Mouse (Mus musculus) frontal cortex, adult 2 months (tissue): ENCODE measurements around the gene Car11. TPM values are rescaled to one million over a fixed set of nuclear protein-coding genes. Genes with fewer than 3 reads are reported as not detected.

Source experiments
- DNase-seq, 2 experiments: peaks; one replicate each; pipeline ENCODE4 v3.0.0; 2022; ENCODE audit warnings: low spot score in 1 of 2; ENCODE audit errors: extremely low spot score in 1 of 2
- polyA plus RNA-seq: library from polyadenylated mRNA; depleted of rRNA; stranded (reverse); fragments of >200 nt; gene quantifications from 2 replicates; pipeline ENCODE4 v1.2.3, GENCODE M21; 2012

The Car11 gene
- polyA plus RNA-seq, 1 experiment = 283 TPM

DNA sequence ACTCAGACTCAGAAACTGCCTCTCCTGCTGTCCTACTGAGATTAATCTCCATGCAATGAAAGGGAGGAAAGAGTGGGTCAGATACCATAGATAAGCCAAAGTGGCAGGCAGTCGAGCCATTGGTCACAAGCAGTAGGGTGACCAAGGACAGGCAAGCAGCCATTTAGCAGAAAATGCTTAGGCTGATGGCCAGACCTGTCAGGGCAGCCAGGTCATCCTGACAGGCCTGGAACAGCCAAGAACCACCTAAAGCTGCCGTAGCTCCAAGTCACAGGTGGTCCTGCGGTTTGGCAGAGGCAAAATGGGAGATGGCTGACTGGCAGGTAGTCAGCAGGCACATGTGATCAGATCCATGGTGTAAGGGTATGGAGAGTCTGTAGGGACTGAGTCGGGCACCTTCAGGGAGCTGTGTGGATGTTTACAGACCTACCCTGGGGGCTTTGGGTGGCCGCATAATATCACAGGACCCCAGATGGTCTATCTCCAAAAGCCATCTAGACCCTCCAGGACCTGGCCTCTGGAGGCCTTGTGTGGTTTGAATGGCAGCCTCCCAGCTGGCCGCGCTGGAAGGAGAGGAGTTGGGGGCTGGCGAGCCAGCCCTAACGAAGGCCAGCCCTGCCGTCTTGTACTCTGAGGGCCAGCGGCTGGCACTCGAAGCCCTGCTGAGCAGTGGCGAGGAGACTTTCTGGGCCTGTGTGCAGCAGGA lies 22.2 kb downstream of the Car11 start:
- DNase-seq = no peak

DNA sequence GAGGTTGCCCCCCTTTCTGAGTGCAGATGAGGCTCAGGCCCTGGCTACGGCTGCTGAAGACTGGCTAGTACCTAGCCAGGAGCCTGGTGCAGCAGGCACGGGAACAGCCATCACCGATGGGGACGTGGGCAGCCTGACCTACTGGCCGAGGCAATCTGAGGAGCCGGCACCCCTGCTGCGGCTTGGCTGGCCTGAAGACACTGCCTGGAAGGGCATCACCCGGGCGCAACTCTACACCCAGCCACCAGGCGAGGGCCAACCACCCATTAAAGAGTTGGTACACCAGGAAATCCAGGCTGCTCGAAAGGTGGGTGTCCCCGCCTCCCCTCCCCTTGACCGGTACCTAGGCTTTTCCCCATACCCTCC lies 22.7 kb downstream of the Car11 start:
- no peak for DNase-seq

DNA sequence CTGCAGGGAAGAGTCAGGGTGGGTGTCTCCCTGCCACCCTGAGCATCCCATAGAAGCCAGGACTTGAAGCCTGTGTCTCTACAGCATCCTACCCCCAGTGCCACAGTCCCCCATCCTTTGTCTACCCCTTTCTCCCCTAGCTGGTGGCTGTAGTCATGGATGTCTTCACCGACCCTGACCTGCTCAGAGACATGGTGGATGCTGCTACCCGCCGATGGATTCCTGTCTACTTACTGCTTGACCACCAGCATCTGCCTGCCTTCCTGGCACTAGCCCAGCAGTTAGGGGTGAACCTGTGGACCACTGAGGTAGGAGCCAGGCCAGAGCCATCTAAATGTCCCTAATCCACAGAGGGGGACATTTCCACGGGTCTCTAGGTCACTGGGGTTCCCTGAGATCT lies 23.7 kb downstream of the Car11 start:
- no peak for DNase-seq

DNA sequence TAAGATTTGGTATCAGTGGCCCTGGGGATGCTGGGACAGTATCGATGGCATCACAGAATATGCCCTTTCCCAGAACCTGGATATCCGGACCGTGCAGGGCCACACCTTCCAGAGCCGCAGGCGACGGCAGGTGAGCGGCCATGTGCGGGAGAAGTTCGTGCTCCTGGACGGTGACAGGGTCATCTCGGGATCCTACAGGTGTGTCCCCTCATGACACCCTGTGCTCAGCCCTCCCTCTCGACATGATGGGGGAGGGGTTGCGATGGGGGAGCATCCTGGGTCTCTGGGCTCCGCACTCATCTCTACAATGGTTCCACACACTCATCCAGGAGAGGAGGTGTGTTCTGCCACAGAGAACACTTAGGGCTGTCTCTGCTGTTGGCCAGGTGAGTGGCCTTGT lies 24.1 kb downstream of the Car11 start:
- DNase-seq = no peak

DNA sequence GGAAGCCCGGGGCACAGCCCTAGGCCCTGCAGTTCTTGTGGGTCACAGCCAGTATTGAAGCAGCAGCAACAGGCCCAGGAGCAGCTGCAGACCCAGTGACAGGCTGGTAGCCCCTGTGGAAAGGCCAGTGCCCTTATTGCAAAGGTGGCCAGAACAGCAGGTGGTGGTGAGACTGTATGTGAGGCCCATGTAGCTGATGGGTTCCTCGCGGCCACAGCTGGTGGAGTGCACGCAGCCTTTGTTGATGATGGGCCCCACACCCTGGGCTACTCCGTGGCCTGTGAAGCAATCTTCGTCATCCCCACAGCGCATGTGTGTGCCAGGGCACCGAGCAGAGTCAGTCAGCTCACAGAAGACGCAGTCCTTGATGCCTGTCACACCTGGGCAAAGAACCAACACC lies 25.5 kb downstream of the Car11 start:
- no peak for DNase-seq

DNA sequence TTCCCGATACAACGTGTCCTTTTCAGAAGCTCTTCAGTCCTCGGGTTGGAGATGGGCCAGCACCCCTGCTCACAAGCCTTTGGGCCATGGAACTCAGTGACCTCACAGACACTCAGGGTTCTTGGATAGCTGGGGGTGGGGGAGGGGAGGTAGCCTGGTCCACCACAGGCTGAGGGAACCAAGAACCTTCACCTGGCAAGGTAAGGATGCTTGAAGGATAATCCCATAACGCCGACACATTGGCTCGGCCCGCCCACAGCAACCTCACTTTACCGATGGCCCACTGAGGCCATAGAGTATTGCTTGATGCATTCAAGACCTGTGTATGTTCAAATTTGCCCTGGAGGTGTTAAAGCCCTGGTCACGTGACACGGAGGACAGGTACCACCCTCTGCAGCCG lies 26.1 kb downstream of the Car11 start, which contains the start of gene Spaca4:
Gene Spaca4 (minus strand): TSS at position 101 of the 400 bp plus-strand sequence.
- no peak for DNase-seq

DNA sequence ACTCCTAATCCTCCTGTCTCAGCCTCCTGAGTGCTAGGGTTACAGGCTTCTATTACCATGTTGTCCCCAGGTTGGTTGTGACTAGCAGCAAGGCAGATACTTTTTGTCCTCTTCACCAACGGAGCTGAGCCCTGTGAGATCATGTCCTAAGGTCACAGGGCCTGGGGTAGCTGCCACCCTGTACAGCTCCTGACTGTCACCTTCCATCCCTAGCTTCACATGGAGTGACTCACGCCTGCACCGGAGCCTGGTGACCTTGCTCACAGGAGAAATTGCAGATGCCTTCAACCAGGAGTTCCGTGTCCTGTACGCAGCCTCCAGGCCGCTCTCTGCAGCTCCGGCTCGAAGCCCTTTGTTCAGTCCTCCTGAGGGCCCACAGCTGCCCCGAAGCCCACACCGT lies 26.8 kb downstream of the Car11 start:
- DNase-seq = no peak

DNA sequence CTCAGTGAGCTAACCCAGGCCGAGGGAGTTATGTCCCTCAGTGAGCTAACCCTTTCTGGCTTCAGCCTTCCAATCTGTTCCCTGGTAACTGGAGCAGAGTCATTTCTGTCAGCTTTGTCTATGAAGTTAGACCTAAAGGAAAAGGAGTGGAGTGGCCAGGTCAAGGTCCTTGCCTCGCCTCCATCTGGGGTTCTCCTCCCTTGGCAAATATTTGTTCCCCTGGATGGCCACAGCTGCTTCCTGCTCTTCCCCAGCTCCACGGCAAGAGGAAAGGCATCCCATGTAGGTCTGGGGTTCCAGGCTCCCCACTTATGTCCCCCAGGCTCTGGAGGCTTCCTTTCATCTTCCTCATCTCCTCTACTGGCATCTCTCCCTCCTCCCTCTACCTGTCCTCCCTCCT lies 28.0 kb downstream of the Car11 start:
- DNase-seq = no peak

DNA sequence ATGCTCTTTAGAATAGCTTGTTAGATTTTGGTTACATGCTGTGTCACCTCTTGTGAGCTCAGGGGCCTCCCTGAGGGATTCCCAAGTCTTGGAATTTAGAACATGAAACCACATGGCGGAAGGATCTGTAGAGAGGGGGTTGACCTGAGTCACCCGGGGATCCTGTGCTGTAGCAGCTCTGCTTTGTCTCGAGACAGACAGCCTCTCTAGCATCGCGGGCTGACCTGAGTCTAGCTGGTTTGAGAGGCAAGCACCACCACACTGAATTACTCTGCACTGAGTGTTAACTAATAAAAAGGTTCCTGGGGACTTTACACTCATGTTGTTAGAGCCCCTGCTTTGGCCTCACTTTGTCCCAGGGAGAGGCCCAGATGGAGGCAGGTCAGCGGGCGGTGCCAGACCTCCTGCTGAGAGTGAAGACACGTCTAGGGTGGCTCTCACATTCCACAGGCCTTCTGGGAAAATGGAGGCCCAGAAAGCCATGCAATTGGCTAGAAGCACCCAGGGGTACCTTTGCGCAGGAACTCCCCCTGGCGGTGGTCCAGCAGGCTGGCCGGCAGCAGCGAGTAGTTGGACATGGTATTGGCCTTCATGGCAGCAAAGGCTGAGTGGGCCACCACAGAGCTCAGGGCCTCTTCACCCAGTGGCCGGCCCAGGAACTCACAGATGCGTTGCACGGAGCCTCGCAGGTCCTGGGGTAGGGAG lies 31.2 kb downstream of the Car11 start:
- DNase-seq = no peak

DNA sequence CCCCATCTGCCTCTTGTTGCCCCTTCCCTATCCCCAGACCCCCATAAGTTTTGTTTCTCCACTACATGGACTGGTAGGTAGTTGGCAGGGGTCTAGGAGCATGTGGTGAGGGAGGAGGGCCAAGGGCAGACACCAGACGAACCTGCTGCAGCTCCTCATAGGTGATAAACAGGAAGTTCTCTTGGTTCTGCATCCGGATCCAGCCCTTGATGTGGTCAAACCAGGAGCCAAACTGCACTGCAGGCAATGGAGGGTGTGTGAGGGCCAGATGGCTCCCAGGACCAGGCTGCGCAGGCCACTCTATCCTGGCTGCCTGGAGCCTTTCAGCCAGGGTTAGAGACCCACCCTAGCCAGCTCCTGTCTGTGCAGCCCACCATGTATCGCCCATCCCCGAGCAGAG lies 33.8 kb downstream of the Car11 start:
- DNase-seq = no peak

DNA sequence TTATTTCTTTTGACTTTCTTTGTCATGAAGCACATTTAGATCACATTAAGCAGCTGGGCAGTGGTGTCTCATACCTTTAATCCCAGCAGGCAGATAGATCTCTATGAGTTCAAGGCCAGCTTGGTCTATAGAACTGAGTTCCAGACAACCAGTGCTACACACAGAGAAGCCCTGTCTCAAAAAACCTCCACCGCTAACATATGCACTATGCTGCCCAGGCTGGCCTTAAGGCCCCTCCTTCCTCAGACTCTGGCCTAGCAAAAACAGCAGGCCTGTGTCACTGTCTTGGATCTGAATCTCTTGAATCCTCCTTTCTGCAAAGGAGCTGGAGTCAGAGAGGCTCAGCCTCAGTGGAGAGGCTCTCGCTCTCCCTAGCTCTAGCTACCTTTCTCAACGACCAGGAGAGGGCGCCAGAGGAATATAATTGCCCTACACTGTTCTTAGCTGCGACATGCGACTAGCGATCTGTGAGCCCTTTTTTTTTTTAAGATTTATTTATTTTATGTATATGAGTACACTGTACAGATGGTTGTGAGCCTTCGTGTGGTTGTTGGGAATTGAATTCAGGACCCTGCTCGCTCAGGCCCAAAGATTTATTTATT lies 39.6 kb downstream of the Car11 start:
- peak; percentile 63 to 94 for DNase-seq

DNA sequence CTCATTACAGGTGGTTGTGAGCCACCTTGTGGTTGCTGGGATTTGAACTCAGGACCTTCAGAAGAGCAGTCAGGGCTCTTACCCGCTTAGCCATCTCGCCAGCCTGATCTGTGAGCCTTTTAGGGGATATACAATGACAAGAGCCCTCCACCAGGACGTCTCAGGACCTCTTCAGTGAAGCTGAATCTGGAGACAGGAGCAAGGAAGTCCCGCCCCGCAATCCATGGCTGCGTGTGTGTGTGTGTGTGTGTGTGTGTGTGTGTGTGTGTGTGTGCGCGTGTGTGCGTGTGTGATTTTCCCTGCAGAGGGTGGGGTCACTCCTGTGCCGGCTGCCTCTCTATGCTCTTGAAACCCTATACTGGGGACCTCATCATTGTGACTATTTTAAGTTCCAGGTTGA lies 40.2 kb downstream of the Car11 start:
- no peak for DNase-seq

DNA sequence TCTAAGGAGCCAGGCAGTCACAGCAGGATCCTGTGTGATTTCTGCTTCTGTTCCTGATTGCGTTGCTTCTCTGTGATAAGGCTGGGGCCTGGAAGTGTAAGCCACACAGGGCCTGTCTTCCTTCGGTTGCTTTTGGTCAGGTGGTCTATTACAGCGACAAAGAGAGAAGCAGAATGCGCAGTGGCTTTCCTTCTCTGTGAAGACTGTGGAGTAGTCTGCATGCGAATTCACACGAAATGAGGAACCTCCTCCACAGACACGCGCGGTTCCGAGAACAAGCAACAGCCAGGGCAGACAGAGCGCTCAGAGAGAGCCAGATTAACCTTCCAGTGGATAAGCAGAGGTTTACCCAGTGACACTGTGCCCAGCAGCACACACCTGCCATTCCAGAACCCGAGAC lies 41.7 kb downstream of the Car11 start:
- DNase-seq = peak in 1 of 2 experiments; percentile 36

DNA sequence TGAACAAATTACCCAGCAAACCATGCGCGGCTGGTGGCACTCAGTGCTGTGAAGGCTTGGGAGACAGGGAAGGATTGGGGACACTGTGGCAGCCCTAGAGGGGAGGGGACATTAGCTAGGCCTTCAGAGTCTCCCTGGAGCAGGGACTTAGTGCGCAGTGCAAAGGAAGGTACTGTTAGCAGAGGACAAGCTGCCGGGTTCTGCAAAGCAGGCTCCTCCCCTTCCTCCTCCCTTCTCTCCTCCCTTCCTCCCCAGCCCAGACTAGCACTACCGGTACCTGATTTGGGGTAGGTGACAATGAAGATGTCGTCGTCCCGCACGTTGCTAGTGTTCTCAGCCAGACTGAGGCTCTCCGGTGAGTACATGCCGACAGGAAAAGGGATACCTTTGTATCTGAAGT lies 42.1 kb downstream of the Car11 start:
- peak in 1 of 2 experiments; percentile 53 for DNase-seq

DNA sequence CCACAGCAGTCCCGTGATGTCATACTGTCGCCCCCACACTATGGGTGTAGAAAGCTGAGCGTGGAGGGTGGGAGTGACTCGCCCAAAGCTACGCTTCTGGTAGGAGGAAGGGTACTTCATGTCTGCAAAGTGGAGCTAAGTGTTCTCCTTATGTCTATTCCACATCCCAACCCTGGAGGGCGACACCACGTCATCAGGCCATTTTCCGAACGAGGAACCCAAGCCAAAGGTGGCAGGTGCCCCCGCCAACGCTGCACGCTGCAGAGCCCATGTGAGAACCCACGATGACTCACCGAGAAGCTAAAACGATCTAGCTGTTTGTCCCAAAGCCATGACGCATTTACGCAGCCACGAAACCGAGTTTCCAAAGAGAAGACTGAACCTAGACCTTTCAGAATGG lies 42.7 kb downstream of the Car11 start:
- peak; percentile 82 to 90 for DNase-seq

DNA sequence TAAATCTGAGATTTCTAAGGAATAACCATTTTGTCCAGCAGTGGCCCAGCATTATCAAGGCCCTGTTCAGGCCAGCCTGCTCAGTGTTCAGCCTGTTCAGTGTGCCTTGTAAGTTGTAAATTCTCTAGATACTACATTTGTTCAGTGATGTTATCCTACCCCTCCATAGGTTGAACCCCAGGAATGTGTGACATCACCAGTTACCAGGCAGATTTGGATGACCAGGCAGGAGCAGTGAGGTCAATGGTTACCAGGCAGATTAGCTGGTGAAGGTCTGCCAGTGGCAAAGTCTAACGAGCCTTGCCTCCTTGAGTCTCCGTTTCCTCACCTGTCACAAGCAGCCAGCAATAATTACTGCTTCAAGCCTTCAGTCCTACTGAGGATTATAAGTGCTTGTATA lies 44.7 kb downstream of the Car11 start:
- DNase-seq = peak; percentile 63 to 89

DNA sequence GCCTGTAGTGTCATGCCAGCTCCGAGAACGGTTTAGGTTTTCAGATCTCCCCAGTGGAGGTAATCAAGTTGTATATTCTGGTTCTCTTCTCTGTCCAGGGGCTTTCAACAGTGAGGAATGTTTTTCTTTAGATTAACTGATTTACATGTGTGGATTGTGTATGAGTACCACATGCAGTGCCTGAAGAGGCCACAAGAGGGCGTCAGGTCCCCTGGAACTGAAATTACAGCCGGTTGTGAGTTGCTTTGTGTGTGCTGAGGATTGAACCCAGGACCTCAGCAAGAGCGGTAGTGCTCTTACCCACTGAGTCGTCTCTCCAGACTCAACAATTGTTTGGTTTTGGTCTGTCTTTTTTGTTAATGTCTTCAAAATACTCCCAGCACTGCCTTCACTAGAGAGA lies 46.9 kb downstream of the Car11 start:
- DNase-seq = no peak

DNA sequence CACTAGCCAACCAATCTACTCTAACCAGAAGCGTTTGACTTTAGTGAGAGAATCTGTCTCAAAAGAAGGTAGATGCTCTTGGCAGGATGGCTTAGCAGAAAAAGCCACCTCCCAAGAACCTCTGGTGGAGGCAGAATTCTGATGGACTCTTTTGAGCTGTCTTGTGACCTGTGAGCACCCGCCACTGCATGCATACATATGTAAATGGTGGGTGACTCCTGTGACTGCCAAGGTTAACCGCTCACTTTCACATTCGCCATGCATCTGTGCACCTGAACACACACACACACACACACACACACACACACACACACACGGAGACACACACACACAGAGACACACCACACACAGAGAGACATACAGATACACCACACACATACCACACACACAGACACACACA lies 47.8 kb downstream of the Car11 start:
- no peak for DNase-seq

DNA sequence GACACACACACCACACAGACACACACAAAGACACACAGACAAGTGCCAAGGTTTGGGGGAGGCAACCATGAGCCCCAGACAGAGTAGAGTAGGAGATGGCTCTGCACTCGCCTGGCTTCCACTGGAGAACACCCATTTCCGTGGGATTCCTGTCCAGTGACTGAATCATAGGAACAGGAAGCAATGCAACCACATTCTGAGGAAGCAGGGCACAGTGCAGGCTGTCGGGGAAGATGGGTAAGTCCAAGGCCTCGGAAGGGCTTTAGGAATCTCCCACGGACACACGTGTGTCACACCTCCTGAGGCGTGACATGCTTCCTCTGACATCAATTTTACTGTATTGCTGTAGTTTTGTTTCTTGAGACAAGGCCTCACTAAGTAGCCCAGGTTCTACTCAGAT lies 48.5 kb downstream of the Car11 start:
- no peak for DNase-seq

DNA sequence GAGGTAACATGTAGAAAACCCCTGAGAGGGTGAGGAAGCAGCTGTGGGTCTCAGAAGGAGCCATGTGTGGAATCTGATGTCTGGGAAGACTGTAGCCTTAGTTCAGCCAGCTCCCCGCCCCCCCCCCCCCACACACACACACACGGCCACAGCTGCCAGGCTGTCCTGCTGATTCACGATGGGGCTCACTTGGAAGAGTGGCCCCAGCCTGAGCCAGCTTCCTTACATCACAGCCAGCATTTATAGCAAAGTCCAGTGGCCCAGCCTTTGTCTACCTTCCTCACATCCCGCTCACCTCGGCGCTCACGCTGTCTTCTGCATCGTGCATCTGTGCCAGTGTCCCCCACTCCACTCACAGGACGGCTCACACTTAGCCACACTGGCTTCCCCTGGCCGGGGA lies 49.8 kb downstream of the Car11 start:
- DNase-seq = no peak

DNA sequence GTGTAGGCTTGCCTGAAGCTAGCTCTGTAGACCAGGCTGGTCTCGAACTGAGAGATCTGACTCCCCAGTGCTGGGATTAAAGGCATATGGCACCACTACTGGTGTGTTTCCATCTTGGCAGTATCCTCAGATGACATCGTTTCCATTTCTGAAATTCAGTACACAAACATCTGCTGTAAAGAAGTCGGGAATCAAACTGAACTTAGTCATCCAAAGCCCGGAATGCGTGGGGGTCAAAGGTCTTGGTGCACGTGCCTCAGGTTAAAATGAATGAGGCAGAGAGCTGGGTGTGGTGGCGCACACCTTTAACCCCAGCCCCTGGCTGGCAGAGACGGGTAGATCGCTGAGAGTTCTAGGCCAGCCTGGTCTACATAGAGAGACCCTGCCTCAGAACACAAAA lies 50.5 kb downstream of the Car11 start:
- no peak for DNase-seq
